Mouse (Mus musculus): ENCODE data around the gene Exoc6b. TPM values are rescaled to one million over a fixed set of nuclear protein-coding genes. Genes with fewer than 3 reads are reported as not detected.
A peak's percentile ranks its signal among the peaks of the same experiment; 100 is the strongest.

Gene Exoc6b
- polyA plus RNA-seq, 1 experiment from 2014 or later = 44.1 TPM

DNA sequence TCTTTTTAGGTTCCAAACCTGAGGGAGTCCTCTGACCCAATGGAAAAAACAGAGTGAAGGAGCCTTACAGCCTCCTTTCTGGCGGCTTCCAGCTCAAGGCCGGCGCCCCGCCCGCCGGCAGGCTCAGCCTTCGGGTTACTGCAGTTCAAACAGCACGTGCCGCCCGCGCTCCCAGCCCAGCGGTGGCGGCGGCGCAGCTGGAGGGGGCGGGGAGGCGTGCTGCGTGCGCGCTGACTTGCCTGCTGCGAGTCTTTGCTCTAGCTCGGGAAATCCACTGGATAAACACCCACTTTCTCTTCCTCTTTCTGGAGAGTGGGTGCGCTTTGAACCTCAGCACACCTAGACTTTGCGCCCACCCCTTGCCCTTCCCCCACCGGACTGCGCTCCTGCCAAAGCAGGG is 485.9 kb downstream of the Exoc6b start:
- Histone ChIP-seq H3K36me3 (no peaks in the 10 kb centered on the region), H3K4me2 (replicated peaks) (peak overlapping the region; percentile 88), H3K9ac (0 out of 2 replicates have a peak overlapping the region, but pooled peaks have one; percentile 26), H3K27me3 (replicated peaks) (peaks cover 96% of the 10 kb centered on the region), H3K27ac (no peak overlapping the region), H3K4me1 (peaks cover 51% of the 10 kb centered on the region), H3K4me3 (peak overlapping the region; percentile 18), H3K9me3 (no peaks in the 10 kb centered on the region)
- WGBS = 0% methylated on average over 26 of the region's 26 CpGs
- ATAC-seq (ENCODE audit: low FRiP score, low read depth) = peak; percentile 42; the same call in 1 of the 2 replicates

DNA sequence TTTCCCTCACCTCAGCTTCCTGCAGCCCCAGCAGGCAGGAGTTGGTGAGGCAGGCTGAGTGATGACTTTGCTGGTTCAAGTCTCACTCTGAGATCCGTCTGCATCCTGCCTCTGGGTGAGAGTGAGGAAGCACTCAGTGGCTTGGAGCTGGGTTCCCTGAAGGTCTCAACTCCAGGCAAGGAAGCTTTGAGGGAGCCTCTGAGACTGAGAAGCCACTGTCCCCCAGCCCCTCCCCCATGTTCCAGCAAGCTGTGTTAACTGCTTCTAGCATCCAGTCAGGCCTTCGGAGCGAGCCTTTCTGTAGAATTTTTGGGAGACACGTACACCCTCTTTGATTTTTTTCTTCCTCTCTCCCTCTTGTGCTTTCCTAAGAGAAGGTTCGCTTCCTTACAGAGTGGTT is 486.5 kb downstream of the Exoc6b start:
- H3K36me3 ChIP-seq = no peaks in the 10 kb centered on the region
- no peak overlapping the region for H3K27ac ChIP-seq
- WGBS = 11% methylated on average over 5 of the region's 5 CpGs
- no peak overlapping the region for H3K4me3 ChIP-seq
- H3K9ac ChIP-seq = no peak overlapping the region
- H3K27me3 ChIP-seq (replicated peaks) = peaks cover 96% of the 10 kb centered on the region
- H3K4me1 ChIP-seq = peaks cover 45% of the 10 kb centered on the region
- no peaks in the 10 kb centered on the region for H3K9me3 ChIP-seq
- no peak for ATAC-seq (ENCODE audit: low FRiP score, low read depth)
- peak overlapping the region; percentile 88 for H3K4me2 ChIP-seq (replicated peaks)

GRCm38 (mm10) chr6:84581833-84582445 is 487.4 kb downstream of the Exoc6b start:
- no peak overlapping the region for H3K4me2 ChIP-seq (replicated peaks)
- H3K4me1 ChIP-seq = peaks cover 37% of the 10 kb centered on the region
- H3K9ac ChIP-seq = no peak overlapping the region
- H3K9me3 ChIP-seq = no peaks in the 10 kb centered on the region
- ATAC-seq (ENCODE audit: low FRiP score, low read depth) = no peak
- no peak overlapping the region for H3K27ac ChIP-seq
- no peaks in the 10 kb centered on the region for H3K36me3 ChIP-seq
- H3K4me3 ChIP-seq = no peak overlapping the region
- WGBS = 60% methylated on average over 9 of the region's 9 CpGs
- peaks cover 95% of the 10 kb centered on the region for H3K27me3 ChIP-seq (replicated peaks)

DNA sequence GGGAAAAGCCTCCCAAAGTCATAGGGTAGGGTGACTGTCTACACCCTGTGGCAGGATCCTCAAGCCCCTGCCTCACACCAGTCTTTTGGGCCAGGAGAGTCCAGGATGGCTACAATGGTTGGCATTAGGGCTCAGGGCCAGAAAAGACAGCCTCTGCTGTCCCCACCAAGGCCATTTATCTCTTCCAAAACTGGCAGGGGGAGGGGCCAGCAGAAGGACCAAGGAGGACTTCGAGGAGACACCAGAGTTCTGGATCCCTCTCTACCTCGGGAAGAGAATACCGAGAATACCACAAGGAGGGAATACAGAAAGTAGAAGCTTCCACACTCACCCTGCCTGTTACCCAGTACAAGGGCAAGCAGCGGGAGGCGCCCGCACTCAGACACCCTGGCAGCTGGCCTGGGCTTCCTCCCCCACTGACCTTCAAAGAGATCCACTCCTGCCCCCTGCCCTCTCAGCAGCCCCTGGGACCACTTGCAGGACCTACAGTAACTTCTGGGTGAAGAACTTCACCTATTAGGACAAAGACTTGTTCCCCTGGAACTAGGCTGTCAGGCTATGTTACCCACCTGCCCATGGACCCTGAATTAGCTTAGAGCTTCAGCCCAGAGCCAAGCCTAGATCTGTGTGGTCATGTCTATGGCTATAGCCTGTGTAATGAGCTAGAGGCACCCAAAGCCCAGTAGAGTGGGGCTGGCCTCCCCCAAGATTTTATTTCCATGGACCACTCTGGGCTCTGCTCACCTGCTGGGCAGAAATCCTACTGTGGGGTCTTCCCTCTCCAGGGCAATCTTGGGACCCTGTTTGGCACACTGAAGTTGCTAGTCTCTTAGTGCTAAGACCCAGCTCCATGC is 488.1 kb downstream of the Exoc6b start:
- H3K9me3 ChIP-seq = no peaks in the 10 kb centered on the region
- H3K4me3 ChIP-seq = no peak overlapping the region
- no peaks in the 10 kb centered on the region for H3K36me3 ChIP-seq
- H3K9ac ChIP-seq = no peak overlapping the region
- H3K4me1 ChIP-seq = peaks cover 31% of the 10 kb centered on the region
- peaks cover 92% of the 10 kb centered on the region for H3K27me3 ChIP-seq (replicated peaks)
- H3K27ac ChIP-seq = no peak overlapping the region
- ATAC-seq (ENCODE audit: low FRiP score, low read depth) = no peak
- no peak overlapping the region for H3K4me2 ChIP-seq (replicated peaks)
- WGBS = 44% methylated on average over 6 of the region's 6 CpGs

DNA sequence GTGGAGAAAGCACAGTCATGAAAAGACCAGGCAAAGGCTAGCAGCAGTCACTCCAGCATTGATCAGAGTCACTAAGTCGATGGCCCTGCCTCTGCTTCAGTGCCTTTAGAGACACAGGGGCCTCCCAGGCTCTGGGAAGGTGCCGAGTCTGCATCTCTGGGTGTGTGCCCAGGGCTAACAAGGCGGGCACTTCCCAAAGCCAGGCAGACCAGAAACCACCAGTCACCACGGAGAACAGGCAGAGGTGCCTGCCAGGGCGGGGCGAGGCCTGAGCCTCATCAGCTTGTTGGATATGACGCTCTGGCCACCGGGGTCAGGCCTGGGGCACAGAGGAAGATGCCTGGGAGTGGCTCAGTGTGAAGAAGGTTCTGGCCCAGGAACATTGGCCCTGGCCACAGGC is 489.8 kb downstream of the Exoc6b start:
- H3K4me2 ChIP-seq (replicated peaks) = no peak overlapping the region
- H3K9me3 ChIP-seq = no peaks in the 10 kb centered on the region
- H3K4me3 ChIP-seq = no peak overlapping the region
- no peak for ATAC-seq (ENCODE audit: low FRiP score, low read depth)
- H3K36me3 ChIP-seq = no peaks in the 10 kb centered on the region
- peaks cover 18% of the 10 kb centered on the region for H3K4me1 ChIP-seq
- no peak overlapping the region for H3K9ac ChIP-seq
- peaks cover 90% of the 10 kb centered on the region for H3K27me3 ChIP-seq (replicated peaks)
- WGBS = 63% methylated on average over 8 of the region's 8 CpGs
- H3K27ac ChIP-seq = no peak overlapping the region

DNA sequence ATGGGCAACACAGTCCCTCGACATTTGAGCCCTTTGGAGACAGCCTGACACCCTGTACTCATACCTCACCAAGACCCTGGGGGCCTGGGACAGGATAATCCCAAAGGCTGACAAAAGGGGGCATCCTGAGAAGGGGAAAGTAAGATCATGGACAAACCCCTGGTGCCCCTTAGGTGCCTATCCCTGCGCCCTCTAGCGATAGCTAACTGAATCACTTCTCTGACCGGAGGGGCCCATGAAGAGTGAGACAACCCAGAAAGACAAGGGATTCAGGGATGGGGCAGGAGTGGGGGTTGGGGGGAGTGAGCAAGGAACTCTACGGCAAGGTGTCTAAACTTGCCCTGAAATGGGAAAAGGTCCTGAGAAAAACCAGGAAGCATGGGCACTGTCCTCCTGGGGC is 490.4 kb downstream of the Exoc6b start:
- WGBS = 14% methylated on average over 5 of the region's 5 CpGs
- peaks cover 85% of the 10 kb centered on the region for H3K27me3 ChIP-seq (replicated peaks)
- no peak overlapping the region for H3K4me3 ChIP-seq
- no peak overlapping the region for H3K27ac ChIP-seq
- H3K9ac ChIP-seq = no peak overlapping the region
- H3K4me1 ChIP-seq = peaks cover 12% of the 10 kb centered on the region
- no peaks in the 10 kb centered on the region for H3K9me3 ChIP-seq
- H3K36me3 ChIP-seq = no peaks in the 10 kb centered on the region
- no peak for ATAC-seq (ENCODE audit: low FRiP score, low read depth)
- H3K4me2 ChIP-seq (replicated peaks) = no peak overlapping the region

GRCm38 (mm10) chr6:84577898-84578297 is 491.4 kb downstream of the Exoc6b start:
- 52% methylated on average over 4 of the region's 4 CpGs for WGBS
- Histone ChIP-seq H3K36me3 (no peaks in the 10 kb centered on the region), H3K4me3 (no peak overlapping the region), H3K4me1 (peaks cover 2% of the 10 kb centered on the region; the same call in 1 of the 2 replicates), H3K27ac (no peak overlapping the region), H3K9me3 (no peaks in the 10 kb centered on the region), H3K27me3 (replicated peaks) (peaks cover 80% of the 10 kb centered on the region), H3K4me2 (replicated peaks) (no peak overlapping the region), H3K9ac (no peak overlapping the region)
- ATAC-seq (ENCODE audit: low FRiP score, low read depth) = no peak

DNA sequence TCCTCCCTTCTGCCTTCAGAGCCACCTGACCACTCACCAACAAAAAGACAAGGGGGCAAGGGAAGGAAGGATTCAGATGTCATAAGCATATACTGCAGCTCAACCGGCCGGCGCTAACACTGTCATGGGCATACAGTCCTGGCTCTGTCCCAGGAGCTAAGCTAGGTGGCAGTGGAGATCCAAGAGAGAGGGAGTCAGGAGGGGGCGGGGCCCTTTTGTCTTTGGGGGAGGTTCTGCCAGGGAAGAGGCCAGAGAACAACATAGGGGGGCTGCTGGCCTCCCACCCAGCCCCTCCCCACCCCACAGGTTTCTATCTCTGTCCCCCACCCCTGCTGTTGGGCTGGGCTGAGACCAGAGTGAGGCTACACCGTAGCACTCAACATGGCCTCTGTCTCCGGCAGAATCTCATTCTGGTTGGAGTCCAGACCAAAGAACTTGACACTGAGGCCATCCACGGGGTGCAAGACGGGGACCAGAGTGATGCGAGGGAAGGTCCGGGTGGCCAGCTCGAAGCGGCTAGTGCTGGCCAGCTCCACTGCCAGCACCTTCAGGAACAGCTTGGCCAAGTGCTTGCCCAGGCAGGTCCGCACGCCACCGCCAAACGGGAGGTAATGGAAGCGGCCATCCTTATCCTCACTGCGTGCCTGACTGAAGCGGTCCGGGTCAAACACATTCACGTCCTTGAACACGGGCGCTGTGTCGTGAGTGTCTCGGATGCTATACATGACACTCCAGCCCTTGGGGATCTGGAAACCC is 495.2 kb downstream of the Exoc6b start:
- H3K27me3 ChIP-seq (replicated peaks) = peaks cover 45% of the 10 kb centered on the region
- peaks cover 12% of the 10 kb centered on the region for H3K4me1 ChIP-seq
- H3K9ac ChIP-seq = no peak overlapping the region
- ATAC-seq (ENCODE audit: low FRiP score, low read depth) = peak; percentile 69
- H3K27ac ChIP-seq = no peak overlapping the region
- H3K4me2 ChIP-seq (replicated peaks) = peak overlapping the region; percentile 45
- H3K9me3 ChIP-seq = no peaks in the 10 kb centered on the region
- 26% methylated on average over 25 of the region's 25 CpGs for WGBS
- H3K36me3 ChIP-seq = no peaks in the 10 kb centered on the region
- no peak overlapping the region for H3K4me3 ChIP-seq

- H3K36me3 ChIP-seq = no peaks in the 10 kb centered on the region
- H3K9ac ChIP-seq = no peak overlapping the region
- no peaks in the 10 kb centered on the region for H3K9me3 ChIP-seq
- H3K4me2 ChIP-seq (replicated peaks) = 0 out of 2 replicates have a peak overlapping the region, but pooled peaks have one; percentile 7
- 43% methylated on average over 3 of the region's 3 CpGs for WGBS
- peaks cover 18% of the 10 kb centered on the region for H3K27me3 ChIP-seq (replicated peaks)
- H3K4me3 ChIP-seq = no peak overlapping the region
- no peak overlapping the region for H3K27ac ChIP-seq
- no peak for ATAC-seq (ENCODE audit: low FRiP score, low read depth)
- peaks cover 12% of the 10 kb centered on the region for H3K4me1 ChIP-seq
These were observed 499.3 kb downstream of the Exoc6b start for GRCm38 (mm10) chr6:84570039-84570438.

DNA sequence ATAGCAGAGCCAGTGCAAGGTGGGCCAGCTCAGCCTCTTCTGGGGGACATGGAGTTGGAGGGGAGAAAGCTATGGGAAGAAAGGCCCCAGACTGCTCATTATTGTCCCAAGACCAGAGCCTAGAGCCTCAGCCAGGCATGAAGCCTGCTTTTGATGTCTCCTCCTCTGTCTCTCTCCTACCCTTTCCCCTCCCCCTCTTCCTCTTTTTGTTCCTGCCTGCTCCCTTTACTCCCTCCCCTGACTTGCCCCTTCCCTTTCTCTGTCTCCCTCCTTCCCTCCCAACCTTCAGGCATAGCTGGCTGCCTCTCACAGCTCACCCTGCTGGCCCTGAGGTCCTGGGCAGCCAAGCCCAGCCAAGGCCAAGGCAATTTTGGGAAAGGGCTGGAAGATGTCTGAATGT is 499.7 kb downstream of the Exoc6b start:
- no peaks in the 10 kb centered on the region for H3K36me3 ChIP-seq
- ATAC-seq (ENCODE audit: low FRiP score, low read depth) = no peak
- no peak overlapping the region for H3K9ac ChIP-seq
- H3K27me3 ChIP-seq (replicated peaks) = peaks cover 14% of the 10 kb centered on the region; the same call in 1 of the 2 replicates
- no peak overlapping the region for H3K4me3 ChIP-seq
- H3K27ac ChIP-seq = no peak overlapping the region
- peaks cover 12% of the 10 kb centered on the region for H3K4me1 ChIP-seq
- no peak overlapping the region for H3K4me2 ChIP-seq (replicated peaks)
- no peaks in the 10 kb centered on the region for H3K9me3 ChIP-seq

DNA sequence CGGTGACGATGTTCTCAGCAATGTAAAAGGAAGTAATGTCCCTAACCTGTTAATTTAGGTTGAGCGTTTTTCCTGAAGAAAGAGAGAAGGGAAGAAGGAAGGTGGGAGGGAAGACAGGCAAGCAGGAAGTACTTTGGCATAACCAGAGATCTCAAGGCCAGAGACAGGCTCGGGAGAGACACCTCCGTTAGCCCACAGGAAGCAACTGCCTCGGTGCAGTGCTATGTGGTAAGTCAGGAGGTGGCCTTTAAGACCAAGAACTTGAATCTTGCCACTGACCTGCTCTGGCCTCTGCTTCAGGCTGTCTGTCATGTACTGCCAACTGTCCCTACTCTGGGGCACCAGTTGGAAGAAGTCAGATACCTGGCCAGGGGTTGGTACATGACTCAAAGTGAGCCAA is 500.4 kb downstream of the Exoc6b start:
- Histone ChIP-seq H3K9me3 (no peaks in the 10 kb centered on the region), H3K4me2 (replicated peaks) (no peak overlapping the region), H3K9ac (no peak overlapping the region), H3K27me3 (replicated peaks) (peaks cover 14% of the 10 kb centered on the region; the same call in 1 of the 2 replicates), H3K4me3 (no peak overlapping the region), H3K27ac (no peak overlapping the region), H3K4me1 (peaks cover 12% of the 10 kb centered on the region), H3K36me3 (no peaks in the 10 kb centered on the region)
- ATAC-seq (ENCODE audit: low FRiP score, low read depth) = no peak
- 83% methylated on average over 6 of the region's 6 CpGs for WGBS

All from neural tube, embryonic 12.5 days (tissue).